Mouse (Mus musculus): ENCODE data around the gene Gtpbp3. TPM values are rescaled to one million over a fixed set of nuclear protein-coding genes. Genes with fewer than 3 reads are reported as not detected.

Gene Gtpbp3
- total and polyA plus RNA-seq, 3 experiments, result 49.4 to 50.1 TPM; not detected in 1

DNA sequence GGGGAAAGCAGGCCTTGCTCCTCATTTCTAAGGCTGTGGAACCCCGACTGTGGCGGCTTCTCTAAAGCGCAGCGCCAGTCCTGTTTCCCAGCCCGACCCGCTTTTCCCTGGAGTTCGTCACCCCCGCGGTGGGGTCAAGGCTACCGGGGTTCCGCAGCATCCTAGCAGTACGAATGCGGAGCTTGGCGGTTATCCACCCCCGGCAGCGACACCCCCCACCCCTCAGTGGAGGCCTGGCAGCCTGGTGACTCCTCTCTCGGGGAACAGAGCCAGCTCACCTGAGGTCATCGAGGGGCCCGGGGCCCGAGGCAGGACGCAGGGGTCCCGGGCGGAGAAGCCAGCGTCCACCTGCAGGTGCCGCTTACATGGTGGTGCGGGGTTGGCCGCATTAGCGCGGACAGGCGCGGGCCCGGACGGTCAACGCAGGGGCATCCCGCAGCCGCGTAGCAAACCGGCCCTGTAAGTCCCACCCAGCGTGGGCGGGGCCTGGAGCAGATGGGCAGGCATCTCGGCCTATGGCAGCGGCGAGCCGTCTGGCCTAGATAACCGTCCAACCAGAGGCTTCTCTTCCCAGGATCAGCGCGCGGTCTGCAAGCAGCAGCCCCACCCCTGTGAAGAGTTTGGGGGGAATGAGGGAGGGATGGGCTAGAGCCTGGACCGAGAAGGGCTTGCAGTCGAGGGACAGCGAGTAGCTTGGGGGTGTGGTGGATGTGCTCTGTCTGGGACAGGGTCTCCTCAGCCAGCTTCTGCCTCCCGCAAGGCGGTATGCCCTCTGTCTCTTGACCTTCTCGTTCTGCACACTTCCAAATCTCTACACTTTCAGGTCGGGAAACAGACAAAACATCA, 24.5 kb upstream of the Gtpbp3 start, which contains the start of gene Abhd8:
TSS of gene Abhd8 (minus strand) at position 468 of the 846 bp plus-strand sequence.
- Histone ChIP-seq H3K79me2 (ENCODE audit: control insufficient read depth, insufficient read depth, low read length, poor library complexity) (peaks cover 7% of the 10 kb centered on the region; the same call in 1 of the 2 replicates), H3K27me3 (ENCODE audit: control insufficient read depth in 1 of 2, insufficient read depth in 2 of 2, low read length in 2 of 2) (no peaks in the 10 kb centered on the region), H3K27ac (ENCODE audit: control insufficient read depth, low read depth, low read length) (peak within 1 kb of the TSS; percentile 25), H3K9ac (ENCODE audit: control insufficient read depth, low read depth, low read length, poor library complexity, severe bottlenecking) (peak within 1 kb of the TSS; percentile 82), H3K4me3 (ENCODE audit: control insufficient read depth in 1 of 2, insufficient read depth in 1 of 2, low read depth in 2 of 2, low read length in 2 of 2) (peak within 1 kb of the TSS; percentile 89 to 95), H3K9me3 (replicated peaks; ENCODE audit: insufficient read depth, low read length) (no peaks in the 10 kb centered on the region), H3K4me1 (ENCODE audit: control insufficient read depth in 1 of 2, insufficient read depth in 2 of 2, low read length in 2 of 2) (peaks cover 0 to 15% of the 10 kb centered on the region in 2 experiments; a peak in 2 of 4 replicates), H3K36me3 (ENCODE audit: control insufficient read depth in 1 of 2, insufficient read depth in 2 of 2, low read length in 2 of 2) (peaks cover 0 to 7% of the 10 kb centered on the region in 2 experiments; a peak in 1 of 4 replicates)
- peak; percentile 97 for DNase-seq (ENCODE audit: low read depth, low spot score)
- TF ChIP-seq RAD21 (IDR thresholded peaks at IDR 0.05; ENCODE audit: low read depth, low read length) (no peak), EP300 (IDR thresholded peaks at IDR 0.05; ENCODE audit: low read depth in 1 of 2, low read length in 2 of 2) (no peak), SIN3A (IDR thresholded peaks at IDR 0.05; ENCODE audit: low read length) (peak; percentile 60; the same call in 1 of the 2 replicates), GABPA (IDR thresholded peaks at IDR 0.05; ENCODE audit: low read depth, low read length) (no peak), MAFK (IDR thresholded peaks at IDR 0.05; ENCODE audit: borderline replicate concordance, low read depth, low read length) (no peak), MYC (IDR thresholded peaks at IDR 0.05; ENCODE audit: low read depth, low read length) (no peak), ZMIZ1 (IDR thresholded peaks at IDR 0.05; ENCODE audit: low read depth, low read length) (no peak), NRF1 (IDR thresholded peaks at IDR 0.05; ENCODE audit: insufficient read depth, low read depth, low read length, poor library complexity, severe bottlenecking) (peak; percentile 38; the same call in 1 of the 2 replicates), HCFC1 (IDR thresholded peaks at IDR 0.05; ENCODE audit: low read depth, low read length) (peak; percentile 63; the same call in 1 of the 2 replicates), ZNF384 (IDR thresholded peaks at IDR 0.05; ENCODE audit: low read depth, low read length) (no peak), GATA1 (IDR thresholded peaks at IDR 0.05; ENCODE audit: low read depth, low read length) (no peak), CHD1 (IDR thresholded peaks at IDR 0.05; ENCODE audit: low read depth, low read length) (no peak), ZKSCAN1 (IDR thresholded peaks at IDR 0.05; ENCODE audit: low read depth, low read length) (no peak), KAT2A (conservative IDR thresholded peaks at IDR 0.05; ENCODE audit: low read depth, low read length) (no peak), POLR2AphosphoS5 (IDR thresholded peaks at IDR 0.05; ENCODE audit: borderline replicate concordance, low read depth, low read length) (no peak), TAL1 (IDR thresholded peaks at IDR 0.05; ENCODE audit: low read length) (no peak), BHLHE40 (IDR thresholded peaks at IDR 0.05; ENCODE audit: borderline replicate concordance, low read depth, low read length) (no peak), MXI1 (IDR thresholded peaks at IDR 0.05; ENCODE audit: low read depth, low read length) (peak; percentile 55; the same call in 1 of the 2 replicates), NELFE (IDR thresholded peaks at IDR 0.05; ENCODE audit: low read depth, low read length) (peak; percentile 59), USF1 (IDR thresholded peaks at IDR 0.05; ENCODE audit: low read depth, low read length) (no peak), TBP (IDR thresholded peaks at IDR 0.05; ENCODE audit: low read depth, low read length) (0 out of 2 replicates have a peak, but pooled peaks have one; percentile 21), MAX (IDR thresholded peaks at IDR 0.05; ENCODE audit: low read length) (no peak), ETS1 (IDR thresholded peaks at IDR 0.05; ENCODE audit: low read depth, low read length) (no peak), JUND (IDR thresholded peaks at IDR 0.05; ENCODE audit: low read depth, low read length) (no peak), MYB (IDR thresholded peaks at IDR 0.05; ENCODE audit: low read depth, low read length) (no peak), TCF12 (IDR thresholded peaks at IDR 0.05; ENCODE audit: low read depth, low read length) (no peak; the same call in 1 of the 2 replicates), ELF1 (IDR thresholded peaks at IDR 0.05; ENCODE audit: low read depth, low read length) (no peak), ZC3H11A (IDR thresholded peaks at IDR 0.05; ENCODE audit: low read depth, low read length) (no peak), E2F4 (IDR thresholded peaks at IDR 0.05; ENCODE audit: borderline replicate concordance, low read depth, low read length) (no peak), USF2 (IDR thresholded peaks at IDR 0.05; ENCODE audit: borderline replicate concordance in 1 of 2, insufficient read depth in 1 of 2, low read depth in 1 of 2, low read length in 2 of 2) (no peak), POLR2A (IDR thresholded peaks at IDR 0.05; ENCODE audit: control insufficient read depth in 1 of 2, insufficient read depth in 1 of 2, low read depth in 1 of 2, low read length in 2 of 2, poor library complexity in 1 of 2) (peak; percentile 24 to 51; a peak in 1 of 4 replicates), UBTF (IDR thresholded peaks at IDR 0.05; ENCODE audit: borderline replicate concordance, insufficient read depth, low read depth, low read length) (no peak), MAZ (IDR thresholded peaks at IDR 0.05; ENCODE audit: low read depth, low read length) (no peak; the same call in 1 of the 2 replicates), CTCF (IDR thresholded peaks at IDR 0.05 in 2 of 3, conservative IDR thresholded peaks at IDR 0.05 in 1 of 3; ENCODE audit: control insufficient read depth in 1 of 3, insufficient read depth in 1 of 3, low read depth in 2 of 3, low read length in 3 of 3, poor library complexity in 1 of 3, severe bottlenecking in 1 of 3) (no peak), CHD2 (IDR thresholded peaks at IDR 0.05; ENCODE audit: low read length) (no peak)

Measured in MEL (cell line).